Mouse (Mus musculus) liver, embryonic 16.5 days (tissue): ENCODE data around the gene Zc3h7b. TPM values are rescaled to one million over a fixed set of nuclear protein-coding genes. Genes with fewer than 3 reads are reported as not detected.
A peak's percentile ranks its signal among the peaks of the same experiment; 100 is the strongest.

Experiments used
- ATAC-seq: fragments of 200-750 bp; cut with Nextera tagmentation; 2 replicates; pipeline ENCODE4 v1.8.0; 2017; ENCODE audit warnings: low read depth, mild to moderate bottlenecking, moderate number of reproducible peaks, moderate library complexity
- H3K27ac ChIP-seq: fragments of 300-500 bp; sonication (generic); 2 replicates; pipeline ENCODE4 v1.5.1; 2014; ENCODE audit warnings: mild to moderate bottlenecking, low read length
- H3K27me3 ChIP-seq: fragments of 300-500 bp; sonication (generic); 2 replicates; pipeline ENCODE4 v1.6.1; 2014; ENCODE audit warnings: low read depth, low read length, mixed read lengths; ENCODE audit not compliant: control insufficient read depth, insufficient read depth
- H3K36me3 ChIP-seq: fragments of 300-500 bp; sonication (generic); 2 replicates; pipeline ENCODE4 v1.6.1; 2014; ENCODE audit warnings: mild to moderate bottlenecking; ENCODE audit not compliant: control insufficient read depth, insufficient read depth
- H3K4me1 ChIP-seq: fragments of 300-500 bp; sonication (generic); 2 replicates; pipeline ENCODE4 v1.6.1; 2014; ENCODE audit warnings: low read depth, low read length, mixed read lengths; ENCODE audit not compliant: control insufficient read depth
- H3K4me2 ChIP-seq: fragments of 300-500 bp; sonication (generic); 2 replicates; pipeline ENCODE4 v1.6.1; 2014; ENCODE audit warnings: low read depth, low read length, mixed read lengths
- H3K4me3 ChIP-seq: fragments of 300-500 bp; sonication (generic); 2 replicates; pipeline ENCODE4 v1.5.1; 2014; ENCODE audit warnings: low read depth, mild to moderate bottlenecking, low read length
- H3K9ac ChIP-seq: fragments of 300-500 bp; sonication (generic); 2 replicates; pipeline ENCODE4 v1.6.1; 2014; ENCODE audit warnings: low read depth, low read length
- H3K9me3 ChIP-seq: fragments of 300-500 bp; sonication (generic); replicated peaks from 2 replicates; pipeline ENCODE4 v1.6.1; 2016; ENCODE audit warnings: low read length; ENCODE audit not compliant: control insufficient read depth
- WGBS: fragments of 180-500 bp; shearing (Covaris S2); extraction: QIAGEN DNeasy Blood & Tissue Kit; methylation state at CpG from one replicate; pipeline ENCODE4 v1.1.7; 2014; ENCODE audit not compliant: insufficient replicate concordance; 5-methylcytosine and 5-hydroxymethylcytosine counted together
- polyA plus RNA-seq: library from polyadenylated mRNA; unstranded; fragments of >200 nt; fragmentation: Nextera tagmentation; extraction: Ambion mirVana; gene quantifications from 2 replicates; pipeline ENCODE4 v1.2.1, GENCODE M21; 2015

The Zc3h7b gene
- polyA plus RNA-seq, 1 experiment from 2014 or later = 4.6 TPM

- ATAC-seq = no peak
- H3K4me3 ChIP-seq = no peak overlapping the region
- H3K4me2 ChIP-seq = no peak overlapping the region
- H3K27ac ChIP-seq = no peak overlapping the region; the same call in 1 of the 2 replicates
- H3K4me1 ChIP-seq = peaks cover 12% of the 10 kb centered on the region
- H3K9me3 ChIP-seq = no peaks in the 10 kb centered on the region
- no peak overlapping the region for H3K9ac ChIP-seq
- H3K36me3 ChIP-seq = no peaks in the 10 kb centered on the region
- 62% methylated on average over 14 of the region's 14 CpGs for WGBS
- H3K27me3 ChIP-seq = peaks cover 9% of the 10 kb centered on the region
These were observed 93.8 kb downstream of the Zc3h7b start for GRCm38 (mm10) chr15:81838554-81839235.

GRCm38 (mm10) chr15:81839634-81840033, 94.8 kb downstream of the Zc3h7b start:
- Histone ChIP-seq H3K4me3 (no peak overlapping the region), H3K36me3 (no peaks in the 10 kb centered on the region), H3K9ac (no peak overlapping the region), H3K4me2 (no peak overlapping the region), H3K9me3 (no peaks in the 10 kb centered on the region), H3K27ac (peak overlapping the region; percentile 73), H3K4me1 (peaks cover 12% of the 10 kb centered on the region), H3K27me3 (peaks cover 9% of the 10 kb centered on the region)
- ATAC-seq = peak; percentile 90
- WGBS = 56% methylated on average over 5 of the region's 5 CpGs

- Histone ChIP-seq H3K4me1 (peaks cover 12% of the 10 kb centered on the region), H3K27ac (peak overlapping the region; percentile 73), H3K27me3 (peaks cover 9% of the 10 kb centered on the region), H3K4me3 (no peak overlapping the region), H3K36me3 (no peaks in the 10 kb centered on the region), H3K9ac (no peak overlapping the region), H3K4me2 (no peak overlapping the region), H3K9me3 (no peaks in the 10 kb centered on the region)
- ATAC-seq = no peak
- WGBS = 81% methylated on average over 7 of the region's 7 CpGs
These were observed 95.4 kb downstream of the Zc3h7b start for GRCm38 (mm10) chr15:81840306-81840705.

GRCm38 (mm10) chr15:81842275-81842674, 97.4 kb downstream of the Zc3h7b start:
- no peak overlapping the region for H3K4me3 ChIP-seq
- WGBS = 69% methylated on average over 7 of the region's 7 CpGs
- no peak overlapping the region for H3K27ac ChIP-seq
- H3K9me3 ChIP-seq = no peaks in the 10 kb centered on the region
- H3K36me3 ChIP-seq = no peaks in the 10 kb centered on the region
- ATAC-seq = no peak
- H3K27me3 ChIP-seq = 0 out of 2 replicates have a peak, but pooled peaks cover under 1% of the 10 kb centered on the region
- H3K4me2 ChIP-seq = no peak overlapping the region
- H3K4me1 ChIP-seq = peaks cover 7% of the 10 kb centered on the region
- no peak overlapping the region for H3K9ac ChIP-seq

GRCm38 (mm10) chr15:81845033-81845625, 100.3 kb downstream of the Zc3h7b start:
- H3K27me3 ChIP-seq = no peaks in the 10 kb centered on the region

GRCm38 (mm10) chr15:81845724-81846123, 100.9 kb downstream of the Zc3h7b start:
- ATAC-seq = peak; percentile 66
- Histone ChIP-seq H3K9ac (no peak overlapping the region), H3K4me3 (no peak overlapping the region), H3K4me1 (peaks cover 5% of the 10 kb centered on the region), H3K4me2 (no peak overlapping the region), H3K36me3 (peaks cover 10% of the 10 kb centered on the region), H3K27me3 (no peaks in the 10 kb centered on the region), H3K27ac (no peak overlapping the region), H3K9me3 (no peaks in the 10 kb centered on the region)
- 35% methylated on average over 4 of the region's 4 CpGs for WGBS

More at GRCm38 (mm10) chr15:81845033-81845625, 100.3 kb downstream of the Zc3h7b start:
- ATAC-seq = no peak
- Histone ChIP-seq H3K4me1 (peaks cover 5% of the 10 kb centered on the region), H3K9ac (no peak overlapping the region), H3K4me2 (no peak overlapping the region), H3K9me3 (no peaks in the 10 kb centered on the region), H3K4me3 (no peak overlapping the region), H3K36me3 (peaks cover 7% of the 10 kb centered on the region), H3K27ac (no peak overlapping the region)
- 68% methylated on average over 5 of the region's 5 CpGs for WGBS

Other genes with a start within 250 kb of the Zc3h7b start
- gene Ep300, start 159.7 kb upstream of the Zc3h7b start, polyA plus RNA-seq = 5.8 and 7.3 TPM in 2 replicates
- 11.5 and 12.5 TPM in 2 replicates for gene L3mbtl2, start 81.2 kb upstream of the Zc3h7b start, polyA plus RNA-seq
- 0.44 and 0.52 TPM in 2 replicates for gene Chadl, start 47.8 kb upstream of the Zc3h7b start, polyA plus RNA-seq
- gene Rangap1, start 473 bp downstream of the Zc3h7b start, polyA plus RNA-seq = 63.6 and 67.3 TPM in 2 replicates
- gene Tef, start 57.4 kb downstream of the Zc3h7b start, polyA plus RNA-seq = 6.3 and 9.2 TPM in 2 replicates
- gene Tob2, start 113.7 kb downstream of the Zc3h7b start, polyA plus RNA-seq = 11.7 and 14.9 TPM in 2 replicates
- 72.6 and 79.6 TPM in 2 replicates for gene Phf5a, start 126.9 kb downstream of the Zc3h7b start, polyA plus RNA-seq
- 109 and 114 TPM in 2 replicates for gene Aco2, start 127.3 kb downstream of the Zc3h7b start, polyA plus RNA-seq
- gene Polr3h, start 181.2 kb downstream of the Zc3h7b start, polyA plus RNA-seq = 53.2 and 55.3 TPM in 2 replicates
- 0.83 and 1.3 TPM in 2 replicates for gene Csdc2, start 191.7 kb downstream of the Zc3h7b start, polyA plus RNA-seq
- 13.6 and 14.9 TPM in 2 replicates for gene Pmm1, start 215.9 kb downstream of the Zc3h7b start, polyA plus RNA-seq
- not detected in 2 replicates for gene 1700029P11Rik, start 235.5 kb downstream of the Zc3h7b start, polyA plus RNA-seq
- gene Xrcc6, start 242.8 kb downstream of the Zc3h7b start, polyA plus RNA-seq = 48.4 and 52.7 TPM in 2 replicates